Mouse (Mus musculus) G1E (cell line): ENCODE data around the gene Tspyl4. TPM values are rescaled to one million over a fixed set of nuclear protein-coding genes. Genes with fewer than 3 reads are reported as not detected.

ENCODE experiments used
- ATAC-seq: 2 replicates; pipeline ENCODE4 v1.8.0; 2016; ENCODE audit warnings: mild to moderate bottlenecking; ENCODE audit not compliant: insufficient number of reproducible peaks, poor library complexity, low FRiP score, severe bottlenecking; ENCODE audit errors: extremely low read depth
- DNase-seq: peaks from one replicate; pipeline ENCODE4 v3.0.0; 2012; ENCODE audit warnings: low spot score
- H3K27me3 ChIP-seq: 2 replicates; pipeline ENCODE4 v1.6.1; 2012; ENCODE audit warnings: mild to moderate bottlenecking, low read length, inconsistent platforms; ENCODE audit not compliant: insufficient read depth
- H3K36me3 ChIP-seq: replicated peaks from 2 replicates; pipeline ENCODE3; 2012; ENCODE audit warnings: mild to moderate bottlenecking, inconsistent platforms
- H3K4me1 ChIP-seq: 2 replicates; pipeline ENCODE4 v1.6.1; 2012; ENCODE audit warnings: low read depth, low read length, inconsistent platforms, mixed read lengths; ENCODE audit not compliant: insufficient read depth
- H3K4me3 ChIP-seq: 2 replicates; pipeline ENCODE4 v1.5.1; 2012; ENCODE audit warnings: low read depth, mild to moderate bottlenecking, inconsistent platforms, low read length, moderate library complexity, mixed read lengths
- H3K9me3 ChIP-seq: replicated peaks from 2 replicates; pipeline ENCODE4 v1.6.1; 2012; ENCODE audit warnings: inconsistent platforms
- CTCF ChIP-seq: IDR thresholded peaks from 2 replicates; pipeline ENCODE4 v1.5.1; 2012; ENCODE audit warnings: low read depth, low read length, inconsistent platforms, mixed read lengths
- GATA1 ChIP-seq: IDR thresholded peaks from 2 replicates; pipeline ENCODE4 v1.6.1; 2012; ENCODE audit warnings: borderline replicate concordance, low read length, inconsistent platforms, mixed read lengths
- GATA2 ChIP-seq: IDR thresholded peaks from 2 replicates; pipeline ENCODE4 v1.6.1; 2012; ENCODE audit warnings: low read depth, low read length, inconsistent platforms, borderline replicate concordance
- POLR2AphosphoS5 ChIP-seq: IDR thresholded peaks from 2 replicates; pipeline ENCODE4 v1.6.1; 2012; ENCODE audit warnings: low read depth, low read length, inconsistent platforms; ENCODE audit not compliant: insufficient replicate concordance
- TAL1 ChIP-seq: conservative IDR thresholded peaks from 2 replicates; pipeline ENCODE4 v1.6.1; 2012; ENCODE audit warnings: low read depth, low read length, inconsistent platforms, mixed read lengths
- polyA plus RNA-seq: library from polyadenylated mRNA; stranded (reverse); fragments of >175 nt; gene quantifications from 2 replicates; pipeline ENCODE4 v1.2.3, GENCODE M21; 2012
- total RNA-seq, 2 experiments: library from RNA; stranded (forward) in 1 of 2; stranded (reverse) in 1 of 2; fragments of 200-1000 nt in 1 of 2; fragments of >200 nt in 1 of 2; fragmentation: Nextera tagmentation in 1 of 2; gene quantifications; 2 replicates each; pipeline ENCODE4 v1.2.3; 2014 to 2017

Gene Tspyl4
- total and polyA plus RNA-seq, 3 experiments, result 0.14 to 0.82 (median 0.60) TPM

DNA sequence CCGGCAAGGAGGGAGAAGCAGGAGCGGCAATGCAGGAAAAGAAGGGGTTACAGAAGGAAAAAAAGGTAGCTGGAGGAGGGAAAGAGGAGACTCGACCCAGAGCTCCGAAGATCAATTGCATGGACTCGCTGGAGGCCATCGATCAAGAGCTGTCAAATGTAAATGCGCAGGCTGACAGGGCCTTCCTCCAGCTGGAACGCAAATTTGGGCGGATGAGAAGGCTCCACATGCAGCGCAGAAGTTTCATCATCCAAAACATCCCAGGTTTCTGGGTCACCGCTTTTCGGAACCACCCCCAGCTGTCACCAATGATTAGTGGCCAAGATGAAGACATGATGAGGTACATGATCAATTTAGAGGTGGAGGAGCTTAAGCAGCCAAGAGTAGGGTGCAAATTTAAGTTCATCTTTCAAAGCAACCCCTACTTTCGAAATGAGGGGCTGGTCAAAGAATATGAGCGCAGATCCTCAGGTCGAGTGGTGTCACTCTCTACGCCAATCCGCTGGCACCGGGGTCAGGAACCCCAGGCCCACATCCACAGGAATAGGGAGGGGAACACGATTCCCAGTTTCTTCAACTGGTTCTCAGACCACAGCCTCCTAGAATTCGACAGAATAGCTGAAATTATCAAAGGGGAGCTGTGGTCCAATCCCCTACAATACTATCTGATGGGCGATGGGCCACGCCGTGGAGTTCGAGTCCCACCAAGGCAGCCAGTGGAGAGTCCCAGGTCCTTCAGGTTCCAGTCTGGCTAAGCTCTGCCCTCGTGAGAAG, 925 bp downstream of the Tspyl4 start:
- H3K4me3 ChIP-seq, result peak overlapping the region; percentile 66; the same call in 1 of the 2 replicates
- no peaks in the 10 kb centered on the region for H3K9me3 ChIP-seq
- H3K36me3 ChIP-seq, result peaks cover 51% of the 10 kb centered on the region
- peaks cover 8% of the 10 kb centered on the region for H3K4me1 ChIP-seq
- DNase-seq (no peak), ATAC-seq (no peak)
- TF ChIP-seq POLR2AphosphoS5 (no peak), GATA1 (no peak), GATA2 (no peak), CTCF (no peak), TAL1 (no peak)
- no peaks in the 10 kb centered on the region for H3K27me3 ChIP-seq

DNA sequence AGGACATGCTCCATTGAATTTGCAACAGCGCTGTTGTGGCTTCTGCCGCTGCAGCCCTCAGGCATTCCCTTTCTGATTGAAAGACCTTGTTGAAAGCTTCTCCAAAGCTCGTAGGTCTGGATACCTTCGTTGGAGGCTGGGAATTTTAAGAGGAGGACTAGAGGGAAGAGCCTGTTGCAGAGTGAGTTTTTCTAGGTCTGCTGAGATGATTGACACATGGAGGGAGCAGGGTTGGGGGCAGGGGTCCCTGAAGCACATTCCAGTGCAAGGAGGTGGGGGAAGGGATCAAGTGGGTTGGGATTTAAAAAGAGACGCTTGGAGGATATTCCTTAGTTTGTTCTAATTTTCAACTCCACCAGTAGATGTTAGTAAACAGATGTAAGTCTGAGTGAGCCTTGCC, 3.1 kb downstream of the Tspyl4 start:
- ATAC-seq, result no peak
- DNase-seq, result no peak

DNA sequence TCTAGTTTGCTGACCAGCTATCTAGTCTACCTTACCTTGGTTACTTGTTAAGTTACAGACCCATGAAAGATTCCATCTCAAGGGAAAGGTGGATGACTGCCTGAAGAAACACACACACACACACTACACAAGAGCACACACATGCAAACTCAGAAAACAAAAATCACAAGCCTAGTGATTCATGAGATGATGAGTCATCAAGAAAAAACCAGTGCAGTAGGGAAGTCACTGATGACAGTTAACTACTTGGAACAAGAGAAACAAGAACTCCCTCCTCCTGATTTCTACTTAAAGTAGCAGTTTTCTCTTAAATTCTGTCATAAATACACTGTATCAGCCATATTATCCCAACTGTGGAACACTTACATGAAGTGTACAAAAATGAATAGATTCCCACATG, 9.8 kb downstream of the Tspyl4 start:
- DNase-seq, result no peak
- TF ChIP-seq TAL1 (no peak), GATA2 (no peak), CTCF (no peak), POLR2AphosphoS5 (no peak), GATA1 (no peak)

More for the DNA sequence above, 3.1 kb downstream of the Tspyl4 start:
- Histone ChIP-seq H3K9me3 (no peaks in the 10 kb centered on the region), H3K4me1 (peaks cover 8% of the 10 kb centered on the region), H3K27me3 (no peaks in the 10 kb centered on the region), H3K4me3 (no peak overlapping the region), H3K36me3 (peaks cover 51% of the 10 kb centered on the region)
- TF ChIP-seq POLR2AphosphoS5, result no peak
- TF ChIP-seq GATA2, result no peak
- no peak for TF ChIP-seq GATA1
- TF ChIP-seq CTCF, result no peak
- TF ChIP-seq TAL1, result no peak

DNA sequence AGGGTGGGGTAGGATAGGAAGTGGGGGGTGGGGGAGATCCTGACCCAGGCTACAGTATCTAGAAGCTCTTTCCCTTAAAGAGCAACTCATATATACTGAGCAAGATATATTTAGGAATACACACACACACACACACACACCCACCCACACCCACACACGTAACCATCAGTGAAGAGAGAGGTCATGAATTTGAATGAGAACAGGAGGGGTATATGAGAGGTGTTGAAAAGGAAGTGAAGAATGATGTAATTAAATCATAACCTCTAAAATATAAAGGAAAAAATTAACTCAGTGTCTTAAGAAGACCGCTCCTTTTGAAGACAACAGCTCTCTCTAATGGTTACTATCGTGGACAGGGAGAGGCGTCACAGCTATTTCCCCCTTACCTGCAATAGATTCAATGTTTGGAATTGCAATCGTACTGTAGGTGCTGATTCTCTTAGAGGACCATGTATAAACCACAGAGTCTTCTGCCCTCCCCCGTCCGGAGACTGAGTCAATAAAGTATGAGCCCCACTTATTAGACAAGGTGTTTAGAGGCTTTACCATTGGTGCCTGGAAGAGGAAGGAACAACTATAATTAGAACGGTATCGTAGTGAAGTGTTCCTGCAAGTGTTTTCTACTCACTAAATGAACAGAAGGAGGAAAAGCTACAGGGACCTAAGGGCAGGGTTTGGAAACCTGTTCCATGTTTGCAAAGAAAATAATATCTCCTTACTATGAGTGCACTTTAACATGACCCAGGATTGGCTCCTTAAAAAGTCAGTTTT, 12.9 kb downstream of the Tspyl4 start:
- Histone ChIP-seq H3K27me3 (no peaks in the 10 kb centered on the region), H3K4me3 (no peak overlapping the region), H3K4me1 (no peaks in the 10 kb centered on the region; the same call in 1 of the 2 replicates), H3K9me3 (no peaks in the 10 kb centered on the region), H3K36me3 (peaks cover 61% of the 10 kb centered on the region)
- DNase-seq (no peak), ATAC-seq (no peak)
- TF ChIP-seq GATA1 (no peak), POLR2AphosphoS5 (no peak), GATA2 (no peak), CTCF (no peak), TAL1 (no peak)

More for the DNA sequence above, 9.8 kb downstream of the Tspyl4 start:
- Histone ChIP-seq H3K36me3 (peaks cover 47% of the 10 kb centered on the region), H3K9me3 (no peaks in the 10 kb centered on the region), H3K27me3 (no peaks in the 10 kb centered on the region), H3K4me1 (no peaks in the 10 kb centered on the region; the same call in 1 of the 2 replicates), H3K4me3 (no peak overlapping the region)
- no peak for ATAC-seq

DNA sequence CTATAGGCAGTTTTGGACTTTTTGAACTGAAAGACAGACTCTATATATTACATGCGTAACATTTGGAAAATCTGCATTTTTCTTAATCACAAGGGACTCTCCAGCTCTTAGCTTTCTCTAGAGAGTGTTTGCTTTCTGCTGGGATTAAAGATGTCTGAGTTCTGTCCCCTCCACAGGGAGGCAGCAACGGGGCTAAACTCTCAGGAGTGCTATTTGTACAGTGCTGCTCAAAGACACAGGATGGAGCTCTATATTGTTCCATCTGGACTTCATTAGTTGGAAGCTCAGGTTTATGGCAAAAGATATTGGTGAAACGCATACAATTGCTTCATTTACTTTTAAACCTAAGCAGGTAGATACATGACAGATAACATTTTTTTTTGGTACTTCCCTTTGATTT, 15.3 kb downstream of the Tspyl4 start:
- no peak for TF ChIP-seq TAL1
- no peak for TF ChIP-seq CTCF
- no peak for TF ChIP-seq GATA2
- TF ChIP-seq GATA1, result no peak
- no peak for TF ChIP-seq POLR2AphosphoS5
- Histone ChIP-seq H3K27me3 (no peaks in the 10 kb centered on the region), H3K36me3 (peaks cover 75% of the 10 kb centered on the region), H3K9me3 (no peaks in the 10 kb centered on the region), H3K4me3 (no peak overlapping the region), H3K4me1 (0 out of 2 replicates have a peak, but pooled peaks cover 3% of the 10 kb centered on the region)
- no peak for ATAC-seq
- DNase-seq, result no peak

DNA sequence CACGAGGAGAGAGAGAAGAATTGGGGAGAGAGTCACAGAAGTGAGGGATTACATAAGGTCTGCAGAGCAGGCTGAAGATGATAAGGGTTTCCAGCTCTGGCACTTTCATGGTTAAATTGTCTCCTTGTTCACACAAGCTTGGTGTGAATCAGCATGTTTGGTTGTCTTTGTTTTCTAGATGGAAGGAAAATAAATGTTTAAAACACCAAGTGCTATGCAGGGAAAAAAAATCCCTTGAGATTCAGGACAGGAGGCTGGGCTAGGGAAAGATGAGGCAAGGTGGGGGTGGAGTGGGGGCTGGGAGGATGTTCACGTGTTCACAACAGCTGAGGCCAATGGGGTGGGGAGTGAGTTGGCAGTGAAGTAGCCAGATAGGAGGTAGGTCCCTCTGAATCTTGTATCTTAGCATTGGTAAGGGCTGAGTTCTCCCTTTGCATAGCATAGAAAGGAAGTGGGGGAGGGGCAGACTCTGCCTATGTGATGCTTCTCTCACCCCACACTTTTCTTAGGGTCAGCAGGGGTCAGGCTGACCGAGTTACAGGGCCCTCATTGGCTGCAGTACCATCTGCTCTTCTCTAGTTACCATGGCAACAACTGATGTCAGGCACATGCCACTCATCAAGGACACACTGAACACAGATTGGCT, 19.5 kb downstream of the Tspyl4 start:
- H3K4me3 ChIP-seq, result no peak overlapping the region
- no peak for TF ChIP-seq GATA1
- no peak for TF ChIP-seq CTCF
- TF ChIP-seq POLR2AphosphoS5, result no peak
- TF ChIP-seq TAL1, result no peak
- TF ChIP-seq GATA2, result no peak
- H3K27me3 ChIP-seq, result no peaks in the 10 kb centered on the region
- H3K36me3 ChIP-seq, result peaks cover 66% of the 10 kb centered on the region
- H3K4me1 ChIP-seq, result 0 out of 2 replicates have a peak, but pooled peaks cover 3% of the 10 kb centered on the region
- DNase-seq (no peak), ATAC-seq (peak; percentile 4; the same call in 1 of the 2 replicates)
- no peaks in the 10 kb centered on the region for H3K9me3 ChIP-seq
